Mouse (Mus musculus) ES-CJ7 (cell line): ENCODE measurements at regions not wholly inside any gene's neighbourhood (a gene's known extent, or its start where the extent isn't known, plus 50 kb on each side); places are given as distances from the start of the nearest gene placed in this dataset.

Experiments used
- DNase-seq: peaks from one replicate; pipeline ENCODE4 v3.0.0; 2011; ENCODE audit warnings: low read depth, low spot score

DNA sequence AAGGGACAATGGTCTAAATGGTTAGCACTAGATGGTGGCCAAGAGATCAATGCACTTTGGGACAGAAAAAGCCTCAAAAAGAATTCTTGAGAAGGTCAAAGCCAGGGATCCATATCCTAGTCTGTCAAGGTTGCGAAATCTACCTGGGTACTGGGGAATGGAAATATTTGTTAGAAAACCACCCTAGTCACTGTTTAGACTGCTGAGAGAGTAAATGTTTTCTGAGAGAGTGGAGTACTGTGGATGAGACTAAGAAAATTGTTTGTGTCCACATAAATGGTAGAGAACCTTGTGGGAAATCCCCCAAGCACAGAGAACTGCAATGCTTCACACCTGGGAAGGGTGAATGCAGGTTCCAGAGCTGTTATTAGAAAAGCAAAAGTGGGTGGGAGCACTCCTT lies 239.5 kb upstream of the Rarb start:
- DNase-seq: no peak

DNA sequence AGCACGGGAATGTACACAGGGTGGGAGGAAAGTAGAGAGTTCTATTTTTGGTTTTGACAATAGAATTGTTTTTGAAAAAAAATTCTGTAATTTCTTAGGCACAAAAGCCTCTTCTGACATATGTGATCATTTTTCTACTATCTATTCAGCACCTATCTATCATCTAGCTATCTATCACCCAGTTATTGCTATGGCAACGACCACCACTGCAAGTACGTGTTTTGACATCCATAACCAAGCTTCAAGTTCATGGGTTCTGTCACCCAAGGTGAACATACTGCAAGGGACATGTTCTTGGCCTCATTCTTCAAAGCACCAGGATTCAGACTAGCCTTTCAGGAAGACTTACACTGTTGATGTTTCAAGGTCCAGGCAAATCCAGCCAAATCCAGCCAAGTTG lies 238.4 kb upstream of the Rarb start:
- DNase-seq: no peak

DNA sequence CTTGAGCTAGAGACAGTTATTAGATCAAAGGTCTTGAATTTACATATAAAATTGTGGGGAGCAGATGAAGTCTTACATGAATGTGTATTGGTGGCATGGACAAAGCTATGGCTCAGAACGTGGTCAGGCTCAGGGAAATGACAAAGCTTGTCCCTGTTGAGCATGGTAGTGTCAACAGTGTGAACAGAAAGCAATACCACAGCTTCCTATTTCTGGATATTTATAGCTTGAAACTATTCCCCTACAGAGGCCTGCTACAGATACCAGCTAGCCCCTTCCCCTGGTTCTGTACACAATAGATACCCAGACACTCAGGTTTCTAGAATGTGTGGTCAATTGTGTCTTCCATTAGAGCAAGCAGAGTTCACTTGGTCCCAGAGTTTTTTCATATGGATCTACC lies 236.8 kb upstream of the Rarb start:
- no peak for DNase-seq

DNA sequence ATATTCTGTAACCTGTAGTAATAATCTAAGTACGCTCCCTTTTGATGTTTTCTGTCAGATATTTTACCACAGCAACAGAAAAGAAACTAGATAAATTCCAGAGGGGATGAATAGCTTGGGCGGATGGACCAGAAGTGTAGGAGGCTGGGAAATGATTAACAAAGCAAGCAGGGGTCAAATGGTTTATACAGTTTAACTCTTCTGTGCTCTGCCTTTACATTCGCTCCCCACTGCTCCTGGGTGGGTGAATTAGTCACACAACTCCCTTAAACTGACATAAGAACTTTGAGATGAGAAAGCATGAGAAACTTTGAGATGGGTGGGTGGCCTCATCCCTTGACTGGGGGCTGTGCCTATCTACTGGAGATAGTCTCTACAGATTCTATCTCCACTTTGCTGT lies 235.4 kb upstream of the Rarb start:
- no peak for DNase-seq

DNA sequence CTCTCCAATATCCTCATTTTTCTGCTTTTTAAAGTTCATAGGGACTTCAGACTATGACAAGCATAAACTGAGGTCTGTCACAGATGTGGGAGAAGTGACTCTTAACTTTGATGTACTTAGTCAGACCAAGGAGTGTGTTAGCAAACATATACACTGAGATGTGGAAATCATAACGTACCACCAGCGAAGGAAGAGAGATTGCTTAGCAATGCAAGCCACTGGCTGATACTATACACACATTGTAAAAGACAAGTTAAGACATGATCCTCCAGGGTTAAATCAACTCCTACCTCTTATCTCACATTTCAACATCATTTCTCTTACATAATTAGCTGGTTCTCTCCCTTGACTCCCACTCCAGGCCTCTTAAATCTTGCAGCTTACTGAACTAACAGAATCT lies 227.9 kb upstream of the Rarb start:
- DNase-seq: no peak

DNA sequence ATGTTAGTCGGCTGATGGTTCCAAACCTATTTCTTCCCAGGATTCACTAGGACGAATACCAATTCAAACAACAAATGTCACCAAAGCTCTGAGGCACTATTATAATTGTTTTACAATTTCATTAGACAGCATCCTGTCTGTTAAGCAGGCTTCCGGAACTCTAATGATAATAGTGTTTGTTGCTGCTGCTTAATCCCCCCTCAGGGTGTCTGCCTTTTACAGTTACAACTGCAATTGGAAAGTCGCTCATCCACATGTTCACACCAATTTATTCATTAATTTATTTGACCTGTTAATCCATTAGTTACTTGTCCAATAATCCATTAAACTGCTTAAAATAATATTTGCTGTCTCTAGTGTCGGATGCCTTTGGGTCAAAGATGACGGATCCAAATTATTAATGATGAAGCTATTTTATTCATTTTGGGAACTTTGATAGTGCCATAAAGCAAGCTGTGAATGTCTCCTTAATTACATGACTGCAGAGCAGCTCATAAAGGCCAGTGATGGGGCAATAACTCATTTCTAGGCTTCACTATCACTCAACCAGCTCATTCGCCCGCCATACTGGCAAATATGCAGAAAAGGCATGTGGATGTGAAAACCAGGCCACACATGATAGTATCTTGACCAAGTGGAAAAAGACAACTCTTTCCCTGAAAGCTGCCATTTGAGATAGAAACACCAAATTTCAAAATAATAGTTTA lies 226.6 kb upstream of the Rarb start:
- DNase-seq: no peak

DNA sequence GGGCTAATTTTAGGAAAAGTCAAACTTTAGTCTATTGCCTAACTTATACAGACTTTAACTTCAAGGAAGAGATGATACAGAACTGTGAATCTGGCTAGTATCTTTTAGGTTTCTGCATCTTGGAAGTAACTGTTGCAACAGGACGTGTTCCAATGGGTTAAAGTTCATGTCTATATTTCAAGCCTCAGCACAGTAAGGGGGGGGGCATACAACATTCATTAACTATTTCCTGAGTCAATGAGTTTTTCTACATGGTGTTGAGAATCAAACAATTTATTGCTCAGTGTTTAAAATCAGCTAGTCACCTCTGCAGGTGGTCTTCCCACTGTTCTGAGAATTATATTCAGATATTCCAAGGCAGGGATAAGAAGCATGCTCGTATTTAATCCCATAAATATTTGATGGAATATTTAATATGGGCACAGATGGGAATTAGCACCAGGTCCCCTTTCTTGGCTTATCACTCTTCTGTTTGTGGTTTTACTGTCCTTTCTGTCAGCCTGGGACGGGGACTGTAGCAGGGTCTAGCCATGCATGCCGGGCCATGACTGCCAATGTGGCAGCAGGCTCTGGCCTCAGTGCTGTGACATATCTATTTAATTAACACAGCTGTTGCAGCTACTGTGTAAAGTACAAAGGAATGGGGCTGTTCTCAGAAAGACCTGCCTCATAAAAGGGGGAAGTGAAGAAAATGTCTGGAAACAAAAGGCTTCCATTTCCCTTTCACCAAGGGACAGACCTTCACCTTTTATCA lies 201.8 kb upstream of the Rarb start:
- no peak for DNase-seq

DNA sequence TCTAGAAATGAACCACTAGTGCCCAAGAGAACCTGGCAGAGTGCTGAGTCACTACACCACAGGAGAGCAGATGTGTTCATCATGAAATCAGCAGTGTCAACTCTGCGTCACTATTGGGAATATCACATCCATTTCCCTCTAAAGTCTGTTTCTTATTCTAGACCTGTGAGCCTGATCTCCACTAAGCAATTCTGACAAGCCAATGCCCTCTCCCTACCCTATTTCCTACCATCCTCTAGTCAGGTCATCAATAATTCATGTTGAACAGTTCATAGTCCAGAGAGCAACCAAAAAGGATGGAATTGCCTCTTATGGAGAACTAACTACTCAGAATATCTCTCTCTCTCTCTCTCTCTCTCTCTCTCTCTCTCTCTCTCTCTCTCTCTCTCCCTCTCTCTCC lies 194.0 kb upstream of the Rarb start:
- DNase-seq: no peak

DNA sequence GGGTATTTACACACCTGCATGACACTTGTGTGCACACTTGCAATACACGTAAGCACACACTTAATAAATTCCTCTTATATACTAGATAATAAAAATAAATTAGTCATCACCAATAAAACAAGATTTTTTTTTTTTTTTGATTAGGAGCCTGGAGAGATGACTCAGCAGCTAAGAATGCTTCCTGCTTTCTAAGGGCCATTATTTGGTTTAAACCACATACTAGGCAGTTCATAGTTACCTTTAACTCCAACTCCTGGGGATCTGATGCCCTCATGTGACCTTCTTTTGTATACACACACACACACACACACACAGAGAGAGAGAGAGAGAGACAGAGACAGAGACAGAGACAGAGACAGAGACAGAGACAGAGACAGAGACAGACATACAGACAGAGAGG lies 193.2 kb upstream of the Rarb start:
- no peak for DNase-seq

DNA sequence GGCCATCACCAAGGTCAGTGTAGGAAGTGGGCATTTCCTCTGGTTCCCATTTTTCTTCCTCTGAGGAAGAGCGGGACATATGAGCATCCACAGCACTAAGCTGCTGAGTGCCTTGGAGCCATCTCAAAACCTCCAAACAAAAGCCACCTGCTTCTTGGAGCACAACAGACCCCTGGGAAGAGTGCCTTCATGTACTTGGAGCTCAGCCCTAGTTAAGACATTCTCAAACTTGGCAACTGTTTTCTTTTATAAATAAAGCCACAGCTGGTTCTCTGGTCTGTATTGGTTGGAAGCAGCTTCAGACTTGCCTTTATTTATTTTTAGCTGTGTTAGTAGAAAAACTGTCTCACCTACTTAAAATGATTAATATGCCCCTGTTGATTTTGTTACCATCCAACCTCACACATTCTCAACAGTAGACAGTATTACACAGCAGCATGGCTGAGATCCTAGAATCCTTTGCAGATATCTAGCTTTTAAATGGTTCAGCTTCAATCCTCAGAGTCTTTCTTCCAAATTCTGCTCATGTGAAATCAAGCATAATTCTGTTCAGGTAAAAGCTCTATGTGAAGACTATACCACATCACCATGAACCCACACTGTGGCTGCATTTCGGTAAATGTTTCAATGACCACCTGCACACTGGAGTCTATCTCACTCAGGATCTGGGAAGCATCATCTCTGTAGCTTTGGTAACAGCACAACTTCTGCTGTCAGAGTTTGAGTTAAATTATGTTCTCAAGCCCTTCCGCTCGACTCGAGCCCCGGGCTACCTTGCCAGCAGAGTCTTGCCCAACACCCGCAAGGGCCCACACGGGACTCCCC lies 186.4 kb upstream of the Rarb start:
- DNase-seq: no peak

DNA sequence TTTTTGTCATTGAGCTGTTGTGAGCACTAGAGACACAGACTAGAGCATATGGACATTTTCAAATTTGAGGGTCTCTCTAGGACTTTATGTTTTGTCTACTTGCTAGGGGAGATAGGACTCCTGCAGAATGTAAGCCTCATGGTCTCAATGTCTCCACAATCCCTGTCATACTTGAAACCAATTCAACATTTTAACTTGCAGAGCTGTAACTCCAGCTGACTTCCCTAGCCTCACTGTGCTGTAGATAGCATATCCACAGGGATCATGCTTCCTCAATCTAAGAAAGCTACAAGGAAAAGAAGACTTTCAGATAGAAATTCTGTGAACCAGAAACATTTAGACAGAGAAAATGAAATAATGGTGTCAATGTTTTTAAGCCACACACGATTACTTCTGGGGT lies 185.8 kb upstream of the Rarb start:
- no peak for DNase-seq

DNA sequence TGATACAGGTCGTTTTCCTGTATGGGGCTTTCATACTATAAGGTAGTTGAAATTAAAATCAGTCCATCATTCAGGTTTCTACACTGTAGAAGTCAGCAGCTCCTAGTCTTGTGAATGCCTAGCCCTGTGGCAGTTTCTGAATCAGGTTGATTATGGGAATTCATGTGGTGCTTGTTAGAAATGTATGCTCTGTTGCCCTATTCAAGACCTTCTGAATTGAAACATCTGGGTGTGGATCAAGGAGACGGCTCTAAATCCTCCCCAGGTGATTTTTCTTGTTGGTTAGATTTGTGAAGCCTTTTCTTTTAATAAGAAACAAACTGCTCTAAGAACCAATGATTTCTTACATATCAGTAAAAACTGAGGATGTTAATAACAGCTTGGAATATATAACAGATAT lies 177.8 kb upstream of the Rarb start:
- no peak for DNase-seq

DNA sequence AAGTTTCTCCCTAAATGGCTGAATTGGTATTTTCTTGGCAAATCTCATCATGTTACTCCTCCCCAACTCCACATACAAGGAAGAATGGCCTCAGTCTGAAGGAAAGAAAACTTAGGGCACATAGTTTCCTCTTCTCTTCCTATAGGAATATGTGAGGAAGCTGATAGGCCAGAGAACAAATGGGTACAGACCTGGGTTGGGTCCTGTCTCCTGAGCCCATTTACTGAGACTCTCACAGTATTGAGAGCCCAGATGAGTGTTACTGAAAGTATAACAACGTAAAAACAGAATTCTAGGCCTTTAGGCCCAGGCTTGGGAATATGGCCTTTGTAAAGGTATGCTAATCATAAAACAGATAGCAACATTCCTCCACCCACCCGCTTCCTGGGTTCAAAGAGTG lies 152.0 kb upstream of the Rarb start:
- peak; percentile 24 for DNase-seq

DNA sequence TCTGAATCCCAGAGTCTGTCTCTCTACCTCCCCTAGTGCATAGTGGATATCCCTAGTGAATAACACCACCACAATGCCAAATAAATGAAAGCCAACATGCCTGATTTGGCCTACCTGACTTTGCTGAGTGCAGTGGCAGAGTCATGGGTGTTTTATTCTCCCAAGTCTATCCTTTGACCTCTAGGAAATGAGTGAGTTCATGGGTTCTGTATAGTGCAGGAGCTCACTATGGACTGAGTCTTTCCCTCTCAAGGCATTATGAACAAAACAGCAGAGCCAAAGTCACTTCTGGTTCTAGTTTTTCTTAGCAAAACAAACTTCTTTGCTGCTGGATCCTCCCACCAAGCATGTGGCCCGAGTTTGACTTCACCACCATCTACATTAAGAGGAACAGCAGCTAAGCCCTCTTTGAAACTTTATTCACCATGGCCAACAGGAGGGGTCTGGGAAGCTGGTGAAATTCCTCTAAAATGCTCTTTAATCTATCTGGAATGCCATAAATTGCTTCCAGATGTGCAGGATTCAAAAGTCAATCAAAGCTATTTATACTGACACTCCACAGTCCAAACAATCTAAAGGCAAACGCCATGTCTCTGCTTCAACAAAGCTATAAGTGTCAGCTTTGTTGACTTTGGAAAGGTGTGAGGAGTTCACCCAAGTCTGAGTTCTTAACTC lies 145.9 kb upstream of the Rarb start:
- DNase-seq: no peak

DNA sequence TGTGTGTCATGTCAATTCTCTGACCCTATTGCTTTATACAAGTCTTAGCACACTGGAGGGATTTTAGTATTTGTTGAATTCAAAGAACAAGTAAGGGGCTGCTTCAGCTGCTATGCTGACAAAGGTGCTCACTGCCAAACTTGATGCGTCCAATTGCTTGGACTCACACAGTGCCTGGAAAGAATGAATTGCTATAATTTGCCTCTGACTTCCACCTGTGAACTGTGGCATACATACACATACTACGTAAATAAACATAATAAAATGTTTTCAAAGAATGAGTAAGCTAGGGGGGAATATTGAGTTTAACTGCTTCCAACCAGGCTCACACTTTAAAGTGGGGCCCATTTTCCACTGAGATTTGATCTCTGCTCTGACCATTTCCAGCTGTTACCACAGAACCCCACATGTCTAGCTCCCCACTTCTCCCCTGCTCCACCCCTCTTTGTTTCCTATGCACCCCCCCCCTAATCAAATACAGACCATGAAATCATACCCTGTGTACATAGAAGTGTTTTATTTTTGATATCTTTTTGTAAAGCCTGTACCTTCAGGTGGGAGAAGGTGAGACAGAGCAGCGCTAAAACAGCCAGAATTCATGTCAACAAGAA lies 143.4 kb upstream of the Rarb start:
- no peak for DNase-seq

DNA sequence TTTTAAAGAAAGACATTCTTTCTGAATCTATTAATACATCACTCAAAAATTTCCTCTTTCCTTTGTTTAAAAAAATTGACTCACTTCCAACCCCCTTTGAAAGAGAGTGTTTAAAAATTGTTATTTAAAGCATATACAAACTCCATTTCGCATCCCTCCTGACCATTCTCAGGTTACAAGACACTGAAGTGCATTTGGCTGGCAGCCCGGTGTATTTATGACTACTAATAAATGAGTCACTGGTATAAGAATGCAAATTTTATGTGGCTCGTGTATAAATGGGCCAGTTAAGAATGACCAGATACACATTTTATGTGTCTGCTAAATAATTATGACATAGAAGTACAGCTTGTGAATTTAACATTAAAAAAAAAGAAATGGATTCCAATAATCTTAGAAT lies 138.8 kb upstream of the Rarb start:
- no peak for DNase-seq

DNA sequence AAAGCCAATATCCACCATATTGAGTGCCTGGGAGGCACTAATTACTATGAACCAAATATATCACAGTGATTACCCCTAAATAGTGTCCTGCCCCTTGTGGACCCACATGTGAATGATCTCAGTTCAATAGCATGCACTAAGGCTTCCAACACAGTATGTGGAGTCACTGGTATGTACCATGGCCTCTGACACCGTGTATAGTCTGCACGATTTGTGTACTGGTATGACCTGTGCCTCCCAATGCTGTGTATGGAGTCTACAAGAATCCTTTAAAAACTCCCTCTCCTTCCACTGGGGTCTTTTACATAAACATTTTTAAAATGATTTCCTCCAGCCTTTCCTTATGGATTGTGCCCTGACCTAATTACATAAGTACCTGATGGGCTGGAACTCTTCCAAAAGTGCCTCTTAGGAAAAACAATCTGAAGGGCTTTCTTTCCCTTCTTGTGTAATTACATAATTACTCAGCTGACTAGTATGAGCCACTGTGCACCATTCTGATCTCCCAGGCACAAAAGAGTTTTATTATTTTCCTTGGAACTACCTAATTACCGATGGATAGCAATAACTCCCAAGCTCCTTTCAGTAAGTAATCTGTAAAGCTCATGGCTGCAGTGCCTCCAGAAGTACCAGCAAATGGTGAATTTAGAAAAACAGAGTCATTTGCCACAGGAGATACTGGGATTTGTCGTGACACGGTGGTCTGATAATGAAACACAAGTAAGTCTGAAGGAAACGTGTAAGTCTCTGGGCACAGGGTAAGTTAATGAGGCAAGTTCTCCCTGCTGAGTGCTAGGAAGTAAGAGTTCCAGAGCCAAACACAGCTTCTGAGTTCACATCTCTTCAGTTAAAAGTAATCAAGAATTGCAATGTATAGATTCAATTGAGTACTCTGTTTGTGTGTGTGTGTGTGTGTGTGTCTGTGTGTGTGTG lies 135.8 kb upstream of the Rarb start:
- no peak for DNase-seq

DNA sequence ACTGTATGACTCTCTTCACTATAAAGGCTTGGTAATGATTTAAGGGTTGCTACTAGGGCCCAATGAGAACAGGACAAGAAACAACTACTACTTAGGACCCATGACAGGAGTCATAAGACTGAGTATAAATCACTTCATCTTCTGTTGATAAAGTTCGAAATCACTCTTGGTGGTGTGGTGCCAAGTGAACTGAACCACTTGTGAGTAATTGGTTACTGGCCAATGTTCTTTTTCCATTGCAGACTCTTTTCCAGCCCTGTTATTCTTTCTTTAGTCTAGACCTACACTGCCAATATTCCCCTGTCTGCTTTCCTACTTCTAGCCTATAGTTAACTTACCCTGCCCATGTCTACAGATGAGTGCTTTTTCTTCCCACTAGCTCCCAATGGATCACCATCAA lies 129.8 kb upstream of the Rarb start:
- DNase-seq: no peak

DNA sequence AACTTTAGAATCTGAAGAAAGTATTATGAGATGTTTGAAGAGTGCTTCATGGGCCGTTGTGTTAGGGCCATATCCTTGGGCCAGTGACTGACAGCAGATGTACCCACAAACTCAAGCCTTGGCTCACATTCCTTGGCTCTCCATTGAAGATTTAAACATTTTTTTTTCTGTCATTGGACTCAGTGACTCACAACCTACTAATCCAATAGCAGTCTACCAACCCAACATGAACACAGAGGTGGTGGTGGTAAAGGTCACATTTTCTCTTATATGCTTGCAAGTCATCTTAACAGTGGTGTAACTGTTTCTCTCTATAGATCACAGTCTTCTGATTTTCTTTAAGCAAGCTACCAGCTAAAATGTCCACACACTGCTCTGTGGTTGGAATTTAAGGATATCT lies 125.5 kb upstream of the Rarb start:
- DNase-seq: no peak

DNA sequence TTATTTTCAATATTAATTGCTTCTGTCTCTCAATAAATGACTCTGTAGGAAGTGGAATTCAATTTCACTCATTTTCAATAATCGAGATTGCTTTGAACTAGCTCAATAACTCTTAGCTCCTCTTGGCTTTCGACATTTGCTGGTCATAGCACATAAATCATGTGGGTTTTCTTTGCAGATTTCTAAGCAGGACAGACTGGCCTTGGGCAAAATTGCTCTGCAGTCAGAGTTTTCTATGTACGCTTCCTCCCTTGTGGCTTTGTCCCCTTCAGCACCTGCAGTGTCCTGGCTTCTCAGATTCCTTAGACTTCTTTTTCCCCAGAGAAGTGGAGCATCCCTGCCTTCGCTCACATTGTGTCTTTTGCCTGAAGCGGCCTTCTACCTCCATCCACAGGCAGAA lies 124.6 kb upstream of the Rarb start:
- DNase-seq: no peak

DNA sequence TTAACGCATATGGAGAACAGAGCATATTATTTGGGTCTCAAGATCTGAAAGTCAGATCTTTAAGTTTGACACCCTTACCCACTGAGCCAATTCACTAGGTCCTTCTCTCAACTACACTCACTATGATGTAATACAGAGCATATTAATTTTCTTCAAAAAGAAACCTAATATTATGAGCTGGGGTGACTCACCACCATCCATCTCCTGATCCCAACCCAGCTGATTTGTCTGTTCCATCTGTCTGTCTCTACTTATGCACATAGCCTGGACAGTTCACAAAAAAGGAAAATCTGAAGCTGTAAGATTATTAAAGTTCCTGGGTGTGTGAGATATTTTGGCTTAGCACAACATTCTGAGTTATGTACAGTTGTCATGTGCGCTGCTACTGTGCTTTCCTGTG lies 108.2 kb upstream of the Rarb start:
- DNase-seq: no peak
